Mouse (Mus musculus): ENCODE data around the gene Wdfy3. TPM values are rescaled to one million over a fixed set of nuclear protein-coding genes. Genes with fewer than 3 reads are reported as not detected.

The Wdfy3 gene
- polyA plus RNA-seq, 1 experiment, result not detected

DNA sequence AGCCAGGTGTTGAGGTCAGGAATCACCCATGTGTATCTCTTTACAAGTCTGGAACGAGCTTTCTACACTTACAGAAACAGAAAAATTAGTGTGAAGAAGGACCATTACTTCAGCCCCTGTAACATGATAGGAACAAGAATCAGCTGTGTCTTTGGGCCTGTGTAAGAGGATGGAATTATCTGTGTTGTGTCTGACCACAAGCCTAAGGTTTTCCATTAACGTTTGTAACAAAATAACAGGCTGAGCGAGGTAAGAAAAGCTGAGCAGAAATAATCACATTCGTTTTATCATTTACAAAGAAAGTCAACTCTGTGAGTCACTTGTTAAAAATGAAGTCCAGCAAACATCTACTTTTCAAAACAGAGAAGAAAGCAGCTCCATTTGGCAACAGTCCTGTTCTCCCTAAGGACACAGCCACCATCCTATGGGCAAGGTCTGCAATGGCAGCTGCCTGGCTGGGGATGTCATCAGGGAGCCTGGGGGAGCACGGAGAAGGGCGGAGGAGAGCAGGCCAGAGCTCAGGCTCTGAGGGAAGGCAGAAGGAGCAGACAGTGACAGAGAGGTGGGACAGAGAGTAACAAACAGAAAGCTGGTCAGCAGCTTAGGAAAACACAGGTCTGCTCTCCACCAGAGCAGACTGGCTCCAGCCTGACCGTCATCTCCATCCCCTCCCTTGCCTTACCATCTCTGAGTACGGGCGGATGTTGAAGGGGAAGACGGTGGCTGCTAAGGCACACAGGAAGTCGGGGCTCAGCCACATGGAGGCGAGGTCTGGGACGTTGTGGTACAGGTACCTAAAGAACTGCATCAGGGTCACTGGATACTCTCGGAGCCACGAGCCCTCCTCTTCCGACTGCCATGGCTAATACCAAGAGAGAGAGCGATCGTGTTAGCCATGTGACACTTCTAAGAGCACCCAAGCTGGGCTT is 173.7 kb downstream of the Wdfy3 start:
- no peak for TF ChIP-seq GATA1 (IDR thresholded peaks at IDR 0.05; ENCODE audit: low read length)

DNA sequence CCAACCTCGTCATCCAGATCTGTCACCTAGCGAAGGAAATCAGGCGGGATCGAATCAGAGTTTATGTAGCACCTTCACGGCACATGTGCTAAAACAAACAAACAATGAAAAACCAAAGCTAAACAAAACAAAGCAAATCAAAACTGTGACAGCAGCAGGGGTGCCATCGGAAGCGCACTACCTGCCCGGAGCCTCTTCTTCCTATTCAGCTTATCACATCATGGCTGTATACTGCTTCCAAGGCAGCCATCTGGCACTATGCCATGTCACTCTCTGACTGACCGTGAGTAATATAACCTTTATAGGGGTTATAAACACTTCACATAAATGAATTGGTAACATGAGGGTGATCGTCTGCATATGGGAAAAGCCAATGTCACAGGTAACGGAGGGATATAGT is 174.6 kb downstream of the Wdfy3 start:
- TF ChIP-seq GATA1 (IDR thresholded peaks at IDR 0.05; ENCODE audit: low read length), result no peak

DNA sequence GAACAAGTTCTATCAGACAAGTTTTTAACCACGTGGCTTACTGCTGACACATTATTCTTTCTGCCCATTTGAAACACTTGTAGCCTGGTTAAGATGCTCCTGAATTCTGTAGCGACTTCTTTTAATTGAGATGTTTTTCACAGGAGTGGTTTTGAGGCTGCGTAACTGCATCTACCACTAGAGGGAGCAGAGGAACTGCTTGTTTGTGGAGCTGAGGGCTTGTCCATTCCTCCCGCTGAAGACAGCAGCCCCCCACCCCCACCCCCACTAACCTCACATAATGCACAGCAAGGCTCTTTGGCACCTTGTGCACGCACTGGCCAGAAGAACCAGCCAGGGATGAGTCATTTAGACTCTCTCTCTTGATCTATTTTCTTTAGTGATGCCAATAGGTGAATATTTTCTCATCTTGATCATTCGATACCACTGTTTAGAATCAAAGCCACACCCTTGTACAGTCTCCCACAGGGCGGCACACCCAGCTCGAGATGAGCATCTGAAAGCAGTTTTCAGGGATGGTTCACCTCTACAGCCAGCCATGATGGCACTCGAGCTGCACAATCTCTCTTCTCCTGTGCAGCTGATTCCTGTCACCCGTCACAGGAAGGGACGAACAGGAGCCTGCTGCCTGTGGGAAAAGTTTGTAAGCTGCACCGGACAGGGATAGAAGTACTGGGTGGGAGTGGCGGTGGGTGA is 175.8 kb downstream of the Wdfy3 start:
- no peak for TF ChIP-seq GATA1 (IDR thresholded peaks at IDR 0.05; ENCODE audit: low read length)

DNA sequence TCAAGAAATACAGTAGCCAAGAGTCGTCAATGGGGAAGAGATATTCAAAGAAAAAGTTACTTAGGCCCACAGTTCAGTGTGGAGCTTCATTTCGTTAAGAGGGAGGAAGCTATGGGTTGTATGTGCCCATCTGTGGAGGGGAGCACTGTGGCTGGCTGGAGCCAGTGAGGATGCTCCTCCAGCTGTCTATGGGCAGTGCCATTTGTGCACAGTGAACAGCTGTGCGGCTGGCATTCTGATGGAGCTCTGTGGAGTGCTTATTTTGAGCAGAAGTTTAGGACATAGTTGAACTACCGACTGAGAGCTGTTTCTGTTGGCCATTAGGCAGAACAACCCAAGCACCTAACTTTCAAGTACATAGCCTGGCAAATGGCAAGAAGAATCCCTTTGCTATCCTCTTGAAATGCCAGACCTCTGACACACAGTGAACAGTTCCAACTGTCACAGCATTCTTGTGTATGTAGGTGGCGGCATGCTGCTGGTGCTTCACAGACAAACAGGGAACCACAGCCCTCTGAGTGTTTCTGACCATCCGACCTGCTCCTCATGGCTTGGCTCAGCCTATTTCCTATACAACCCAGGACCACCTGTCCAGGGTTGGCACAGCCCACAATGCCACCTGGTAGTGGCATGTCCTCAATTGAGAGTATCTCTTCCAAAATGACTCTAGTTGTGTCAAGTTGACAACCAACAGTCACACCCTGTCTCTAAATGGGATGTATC is 177.9 kb downstream of the Wdfy3 start:
- no peak for TF ChIP-seq GATA1 (IDR thresholded peaks at IDR 0.05; ENCODE audit: low read length)

DNA sequence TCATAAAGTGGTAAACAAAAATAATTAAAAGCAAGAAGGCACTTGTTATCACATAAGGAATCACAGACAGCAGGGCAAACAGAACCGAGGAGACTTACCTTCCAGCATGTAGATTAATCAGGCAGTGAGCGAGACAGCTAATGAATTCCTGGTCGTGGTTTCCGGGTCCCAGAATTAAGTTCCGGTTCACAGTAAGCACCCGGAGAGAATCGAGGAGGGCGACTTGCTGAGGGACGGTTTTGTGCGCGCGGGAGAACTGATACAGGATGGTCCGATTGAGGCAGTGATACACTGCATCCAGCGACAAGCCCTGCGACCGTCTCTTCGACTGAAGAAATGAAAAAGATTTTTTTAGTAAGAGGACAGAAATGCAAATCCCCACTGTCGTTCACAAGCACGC is 181.7 kb downstream of the Wdfy3 start:
- TF ChIP-seq GATA1 (IDR thresholded peaks at IDR 0.05; ENCODE audit: low read length), result no peak

DNA sequence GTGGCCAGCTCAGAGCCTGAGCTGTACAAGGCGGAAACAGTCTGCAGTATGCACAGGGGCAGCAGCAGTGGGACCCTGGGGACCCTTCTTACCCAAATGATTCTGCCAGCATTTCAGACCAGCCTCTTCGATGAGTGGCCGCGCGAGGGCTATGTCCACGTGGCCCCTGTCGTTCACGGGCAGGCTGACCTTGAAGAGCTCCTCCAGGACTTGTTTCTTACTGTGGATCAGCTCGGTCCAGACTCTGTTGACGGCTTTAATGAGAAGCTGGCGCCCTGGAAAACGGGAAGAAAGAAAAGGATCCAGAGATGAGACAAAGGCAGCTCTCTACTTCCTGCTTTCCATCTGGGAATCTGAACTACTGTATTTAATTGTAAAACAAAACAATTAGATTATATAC is 184.7 kb downstream of the Wdfy3 start:
- TF ChIP-seq GATA1 (IDR thresholded peaks at IDR 0.05; ENCODE audit: low read length), result no peak

DNA sequence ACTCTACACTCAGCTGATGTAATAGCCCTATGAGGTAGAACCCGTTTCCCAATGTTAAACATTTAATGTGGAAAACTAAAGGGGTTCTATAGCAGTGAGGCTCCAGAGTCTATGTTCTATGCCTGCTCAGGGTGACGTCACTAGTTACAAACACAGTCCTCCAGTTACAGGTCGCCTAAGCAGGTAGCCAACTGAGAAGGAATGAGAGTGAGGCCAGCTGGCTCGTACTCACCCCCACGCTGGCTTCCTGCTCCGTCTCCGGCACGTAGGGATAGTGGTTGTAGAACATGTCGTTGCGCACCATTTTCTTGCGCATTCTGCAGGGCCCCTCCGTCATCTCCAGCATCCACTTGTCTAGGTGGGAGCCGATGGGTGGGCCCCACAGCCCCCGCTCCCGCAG is 187.5 kb downstream of the Wdfy3 start:
- TF ChIP-seq GATA1 (IDR thresholded peaks at IDR 0.05; ENCODE audit: low read length), result no peak

DNA sequence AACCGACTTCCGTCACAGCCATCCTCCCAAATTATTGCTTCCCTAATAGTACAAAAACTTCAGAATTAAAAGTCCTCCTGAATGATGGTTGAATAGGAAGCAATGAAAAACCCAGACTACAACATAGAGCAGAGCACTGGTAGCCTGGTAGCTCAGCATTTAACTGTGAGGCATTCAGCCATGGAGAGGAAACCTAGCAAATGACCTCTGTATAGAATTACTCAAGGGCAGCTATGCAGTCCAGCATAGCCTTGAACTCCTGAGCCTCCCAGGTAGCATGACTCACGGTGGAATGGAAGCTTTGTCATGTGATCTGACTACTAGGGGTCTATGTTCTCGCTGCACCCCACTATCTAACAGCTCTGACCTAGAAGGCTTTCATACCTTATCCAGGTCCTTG is 189.8 kb downstream of the Wdfy3 start:
- no peak for TF ChIP-seq GATA1 (IDR thresholded peaks at IDR 0.05; ENCODE audit: low read length)

DNA sequence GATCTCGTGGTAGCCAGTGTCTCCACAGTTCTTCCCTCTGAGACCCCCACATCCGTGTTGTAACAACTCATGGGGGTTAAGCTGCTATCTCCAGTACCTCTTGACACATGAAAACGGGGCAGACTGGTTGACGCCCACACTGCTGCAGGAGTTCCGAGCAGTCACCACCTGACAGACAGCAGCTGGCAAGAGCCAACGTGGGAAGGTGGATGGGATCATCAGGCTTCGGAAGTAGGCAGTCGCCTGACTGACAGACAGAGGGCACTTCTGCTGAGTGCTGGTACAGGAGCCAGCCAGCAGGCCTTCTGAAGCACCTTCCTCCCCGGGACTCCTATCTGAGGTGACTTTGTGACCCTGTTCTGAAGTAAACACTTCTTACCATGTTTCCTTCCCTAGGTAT is 191.3 kb downstream of the Wdfy3 start:
- no peak for TF ChIP-seq GATA1 (IDR thresholded peaks at IDR 0.05; ENCODE audit: low read length)

DNA sequence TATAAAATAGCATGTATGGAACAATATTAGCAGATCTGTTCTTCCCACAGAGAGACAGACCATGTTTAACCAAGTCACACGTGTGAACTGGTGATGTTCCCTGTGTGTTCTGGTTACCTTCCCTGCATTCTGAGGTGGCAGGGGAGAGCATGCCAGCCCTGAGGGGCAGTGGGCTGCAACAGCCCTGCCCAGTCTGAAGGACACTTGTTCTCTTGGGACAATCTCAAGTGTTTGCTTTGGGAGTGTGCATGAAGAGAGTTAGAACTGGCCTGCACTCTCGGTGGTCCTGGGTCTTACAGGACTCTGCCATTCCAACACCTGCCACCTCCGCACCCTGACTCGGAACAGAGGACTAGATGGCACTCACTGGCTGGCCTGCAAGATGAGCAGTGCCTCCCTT is 193.5 kb downstream of the Wdfy3 start:
- no peak for TF ChIP-seq GATA1 (IDR thresholded peaks at IDR 0.05; ENCODE audit: low read length)

DNA sequence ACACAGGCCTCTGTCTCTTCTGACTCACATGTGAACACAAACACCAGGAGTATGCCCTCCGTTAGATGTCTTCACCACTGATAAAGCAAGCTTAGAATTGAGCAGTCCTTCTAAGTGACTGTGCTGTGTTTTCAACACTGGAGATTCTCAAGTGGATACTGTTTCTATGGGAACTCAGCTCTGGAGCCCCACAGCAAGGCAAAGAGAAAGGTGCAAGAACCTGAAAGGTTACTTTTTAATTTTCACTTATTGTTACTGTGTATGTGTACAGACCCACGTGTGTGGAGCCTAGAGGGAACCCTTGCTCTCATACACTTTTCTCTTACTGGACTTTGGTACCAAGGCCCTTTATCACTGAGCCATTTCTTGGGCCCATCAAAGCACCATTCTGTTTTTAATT is 203.0 kb downstream of the Wdfy3 start:
- no peak for TF ChIP-seq GATA1 (IDR thresholded peaks at IDR 0.05; ENCODE audit: low read length)

DNA sequence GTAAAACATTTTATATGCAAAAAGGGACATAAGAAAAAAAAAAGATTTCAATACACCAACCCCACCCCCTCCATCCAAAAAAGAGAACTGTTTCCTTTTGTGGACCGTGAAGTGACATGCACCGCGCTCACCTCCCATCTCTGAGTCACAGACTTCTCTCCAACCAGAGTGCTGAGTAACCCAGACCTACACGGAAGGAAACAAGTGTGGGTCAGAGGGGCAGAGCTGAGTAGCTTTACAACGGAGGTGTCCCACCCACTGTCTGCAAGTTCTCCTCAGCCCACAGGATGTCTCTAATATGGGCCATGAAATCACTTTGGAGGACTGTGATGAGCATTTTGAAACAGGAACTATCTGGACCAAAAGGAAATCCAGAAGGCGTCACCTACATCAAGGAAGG is 205.8 kb downstream of the Wdfy3 start:
- TF ChIP-seq GATA1 (IDR thresholded peaks at IDR 0.05; ENCODE audit: low read length), result no peak

DNA sequence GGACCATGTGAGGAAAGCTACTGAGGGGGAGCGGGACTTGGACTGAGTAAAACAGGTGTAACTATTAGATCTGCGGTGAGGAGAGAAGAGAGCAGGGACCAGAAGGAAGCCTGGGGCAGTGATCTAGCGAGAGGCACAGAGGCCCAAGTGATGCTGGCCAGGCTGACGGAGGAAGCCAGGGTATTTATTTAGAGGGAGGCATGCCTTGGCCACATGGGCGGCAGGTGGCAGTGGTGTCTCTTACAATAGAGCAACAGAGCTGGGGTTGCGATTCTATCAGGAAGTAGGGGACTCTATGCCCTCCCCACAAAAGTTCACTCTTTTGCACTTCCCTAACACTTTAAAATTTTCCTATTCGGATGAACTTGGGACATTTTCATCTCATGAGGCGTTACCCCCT is 207.1 kb downstream of the Wdfy3 start:
- no peak for TF ChIP-seq GATA1 (IDR thresholded peaks at IDR 0.05; ENCODE audit: low read length)

DNA sequence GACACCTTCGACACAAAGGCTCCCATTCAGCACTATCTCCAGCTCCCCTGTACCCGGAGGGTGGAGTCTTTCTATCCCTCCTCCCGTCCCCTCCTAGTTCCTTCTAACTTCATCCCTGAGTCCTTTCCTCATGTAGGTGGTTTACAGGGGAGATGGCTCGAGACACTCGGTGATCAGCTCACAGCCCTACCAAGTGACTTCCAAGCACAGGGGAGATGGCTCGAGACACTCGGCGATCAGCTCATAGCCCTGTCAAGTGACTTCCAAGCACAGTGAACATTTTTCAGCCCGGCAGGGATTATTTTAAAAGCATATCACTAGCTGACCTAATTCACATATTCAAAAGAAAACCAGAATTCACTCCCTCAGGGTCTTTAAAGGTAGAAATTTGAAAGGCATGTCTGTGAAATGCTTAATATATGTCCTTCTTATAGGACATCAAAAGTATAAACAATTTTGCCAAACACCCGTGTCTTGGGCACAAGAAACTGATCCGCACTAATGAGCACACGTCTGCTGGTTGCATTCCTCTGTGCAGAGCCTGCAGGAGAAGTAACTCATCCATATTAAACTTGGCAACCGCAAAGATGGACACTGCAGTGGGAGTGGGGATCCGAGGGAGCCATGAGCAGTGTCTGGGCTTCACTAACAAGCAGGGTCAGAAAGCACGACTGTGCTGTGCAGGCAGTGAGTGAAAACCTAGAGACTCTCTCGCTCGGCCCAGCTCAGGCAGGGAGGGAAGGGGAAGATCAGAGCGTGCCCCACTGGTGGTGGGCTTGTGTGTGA is 207.7 kb downstream of the Wdfy3 start:
- no peak for TF ChIP-seq GATA1 (IDR thresholded peaks at IDR 0.05; ENCODE audit: low read length)

DNA sequence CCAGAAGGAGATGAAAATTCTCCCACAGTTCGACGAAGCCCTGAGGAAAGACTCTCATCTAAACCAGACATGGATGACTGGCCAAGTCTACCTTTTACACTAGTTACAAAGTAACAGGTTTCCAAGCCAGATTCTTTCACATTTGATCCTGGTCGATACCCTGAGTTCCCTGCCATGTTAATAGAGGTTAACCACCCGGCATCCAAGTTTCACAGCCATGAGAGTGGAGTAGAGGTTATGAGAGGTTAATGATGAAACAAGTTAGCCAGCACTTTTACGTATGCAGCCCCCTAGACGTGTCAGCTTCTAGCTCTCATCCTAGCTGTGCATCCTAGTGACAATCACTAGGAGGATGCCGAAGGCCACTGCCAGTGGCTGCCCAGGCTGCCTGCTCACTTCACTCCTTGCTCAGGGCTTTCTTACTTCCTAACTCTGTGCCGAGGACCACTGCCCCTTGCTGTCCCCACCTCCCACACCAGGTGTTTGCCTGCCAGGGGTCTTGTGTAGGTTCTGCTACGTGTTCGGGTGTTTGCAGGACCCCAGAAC is 210.8 kb downstream of the Wdfy3 start:
- TF ChIP-seq GATA1 (IDR thresholded peaks at IDR 0.05; ENCODE audit: low read length), result no peak

Measured in G1E-ER4 (cell line).